Mouse (Mus musculus): ENCODE measurements at regions not wholly inside any gene's neighbourhood (a gene's known extent, or its start where the extent isn't known, plus 50 kb on each side); places are given as distances from the start of the nearest gene placed in this dataset.

GRCm38 (mm10) chr4:7558721-7559120, 680.1 kb downstream of the Car8 start:
- Histone ChIP-seq H3K79me2 (replicated peaks; ENCODE audit: control insufficient read depth, extremely low read depth, insufficient read depth, poor library complexity, severe bottlenecking) (no peaks in the 10 kb centered on the region), H3K9ac (ENCODE audit: insufficient read depth, low read depth) (no peak overlapping the region), H3K9me3 (replicated peaks; ENCODE audit: low read length) (no peaks in the 10 kb centered on the region), H3K4me1 (ENCODE audit: control insufficient read depth in 1 of 2, insufficient read depth in 2 of 2) (no peaks in the 10 kb centered on the region), H3K27ac (ENCODE audit: insufficient read depth, low read depth) (no peak overlapping the region), H3K4me2 (ENCODE audit: insufficient read depth, low read depth, poor library complexity, severe bottlenecking) (no peak overlapping the region), H3K4me3 (replicated peaks in 1 of 3; ENCODE audit: low read depth in 2 of 3, low read length in 2 of 3, poor library complexity in 1 of 3) (no peak overlapping the region), H3K36me3 (replicated peaks in 1 of 2; ENCODE audit: control insufficient read depth in 1 of 2, insufficient read depth in 1 of 2, low read length in 1 of 2) (no peaks in the 10 kb centered on the region), H3K27me3 (replicated peaks) (no peaks in the 10 kb centered on the region)
- TF ChIP-seq PAX5 (IDR thresholded peaks at IDR 0.05; ENCODE audit: low read length): no peak
- no peak for TF ChIP-seq MXI1 (IDR thresholded peaks at IDR 0.05; ENCODE audit: low read depth, low read length)
- no peak for TF ChIP-seq NRF1 (IDR thresholded peaks at IDR 0.05; ENCODE audit: low read depth, low read length)
- TF ChIP-seq CHD1 (IDR thresholded peaks at IDR 0.05; ENCODE audit: low read depth, low read length): no peak
- no peak for TF ChIP-seq KAT2A (IDR thresholded peaks at IDR 0.05; ENCODE audit: insufficient replicate concordance, low read length)
- TF ChIP-seq MAFK (IDR thresholded peaks at IDR 0.05; ENCODE audit: insufficient replicate concordance, low read length): no peak
- TF ChIP-seq NELFE (IDR thresholded peaks at IDR 0.05; ENCODE audit: low read depth, low read length): no peak
- no peak for TF ChIP-seq MAX (IDR thresholded peaks at IDR 0.05; ENCODE audit: low read length)
- no peak for TF ChIP-seq POLR2A (IDR thresholded peaks at IDR 0.05; ENCODE audit: low read depth, low read length)
- TF ChIP-seq USF2 (conservative IDR thresholded peaks at IDR 0.05; ENCODE audit: low read depth, low read length): no peak
- TF ChIP-seq TCF12 (IDR thresholded peaks at IDR 0.05; ENCODE audit: low read depth, low read length): no peak
- TF ChIP-seq UBTF (IDR thresholded peaks at IDR 0.05; ENCODE audit: low read depth, low read length): no peak
- TF ChIP-seq RCOR1 (conservative IDR thresholded peaks at IDR 0.05; ENCODE audit: low read depth, low read length): no peak
- TF ChIP-seq GABPA (IDR thresholded peaks at IDR 0.05; ENCODE audit: insufficient replicate concordance, low read depth, low read length): no peak
- TF ChIP-seq POLR2AphosphoS2 (IDR thresholded peaks at IDR 0.05; ENCODE audit: low read depth, low read length): no peak
- TF ChIP-seq JUN (IDR thresholded peaks at IDR 0.05; ENCODE audit: insufficient read depth, low read depth, low read length): no peak
- no peak for TF ChIP-seq USF1 (IDR thresholded peaks at IDR 0.05; ENCODE audit: low read depth, low read length)
- TF ChIP-seq MEF2A (IDR thresholded peaks at IDR 0.05; ENCODE audit: borderline replicate concordance, low read depth, low read length): no peak
- DNase-seq (ENCODE audit: extremely low read depth): no peak
- in situ Hi-C loops (cut with MboI; ENCODE audit: low pct_ligation_motif_present, low pct_unique_long_range_greater_than_20kb, low sequenced_read_pairs): no loop called here
- dilution Hi-C loops (cut with MboI; ENCODE audit: extremely low pct_ligation_motif_present, extremely low pct_unique_long_range_greater_than_20kb, low sequenced_read_pairs): no loop called here

- Histone ChIP-seq H3K4me3 (replicated peaks in 1 of 3; ENCODE audit: low read depth in 2 of 3, low read length in 2 of 3, poor library complexity in 1 of 3) (no peak overlapping the region), H3K4me1 (ENCODE audit: control insufficient read depth in 1 of 2, insufficient read depth in 2 of 2) (no peaks in the 10 kb centered on the region), H3K27ac (ENCODE audit: insufficient read depth, low read depth) (no peak overlapping the region), H3K27me3 (replicated peaks) (no peaks in the 10 kb centered on the region), H3K36me3 (replicated peaks in 1 of 2; ENCODE audit: control insufficient read depth in 1 of 2, insufficient read depth in 1 of 2, low read length in 1 of 2) (no peaks in the 10 kb centered on the region), H3K9ac (ENCODE audit: insufficient read depth, low read depth) (no peak overlapping the region), H3K79me2 (replicated peaks; ENCODE audit: control insufficient read depth, extremely low read depth, insufficient read depth, poor library complexity, severe bottlenecking) (no peaks in the 10 kb centered on the region), H3K4me2 (ENCODE audit: insufficient read depth, low read depth, poor library complexity, severe bottlenecking) (no peak overlapping the region), H3K9me3 (replicated peaks; ENCODE audit: low read length) (no peaks in the 10 kb centered on the region)
- no peak for TF ChIP-seq POLR2AphosphoS2 (IDR thresholded peaks at IDR 0.05; ENCODE audit: low read depth, low read length)
- no peak for TF ChIP-seq NELFE (IDR thresholded peaks at IDR 0.05; ENCODE audit: low read depth, low read length)
- TF ChIP-seq ZC3H11A (IDR thresholded peaks at IDR 0.05; ENCODE audit: low read depth, low read length): no peak
- no peak for TF ChIP-seq SMC3 (IDR thresholded peaks at IDR 0.05; ENCODE audit: low read depth, low read length)
- no peak for TF ChIP-seq MAX (IDR thresholded peaks at IDR 0.05; ENCODE audit: low read length)
- no peak for TF ChIP-seq BHLHE40 (IDR thresholded peaks at IDR 0.05; ENCODE audit: low read depth, low read length)
- TF ChIP-seq RCOR1 (conservative IDR thresholded peaks at IDR 0.05; ENCODE audit: low read depth, low read length): no peak
- TF ChIP-seq SIN3A (IDR thresholded peaks at IDR 0.05; ENCODE audit: low read length): no peak
- no peak for TF ChIP-seq E2F4 (IDR thresholded peaks at IDR 0.05; ENCODE audit: insufficient replicate concordance, low read depth, low read length)
- no peak for TF ChIP-seq PAX5 (IDR thresholded peaks at IDR 0.05; ENCODE audit: low read length)
- TF ChIP-seq CTCF (conservative IDR thresholded peaks at IDR 0.05 in 1 of 2, IDR thresholded peaks at IDR 0.05 in 1 of 2; ENCODE audit: low read depth in 2 of 2, low read length in 2 of 2): no peak
- TF ChIP-seq TCF12 (IDR thresholded peaks at IDR 0.05; ENCODE audit: low read depth, low read length): no peak
- no peak for TF ChIP-seq EP300 (IDR thresholded peaks at IDR 0.05; ENCODE audit: low read length)
- TF ChIP-seq UBTF (IDR thresholded peaks at IDR 0.05; ENCODE audit: low read depth, low read length): no peak
- TF ChIP-seq NRF1 (IDR thresholded peaks at IDR 0.05; ENCODE audit: low read depth, low read length): no peak
- no peak for TF ChIP-seq JUN (IDR thresholded peaks at IDR 0.05; ENCODE audit: insufficient read depth, low read depth, low read length)
- no peak for TF ChIP-seq POLR2A (IDR thresholded peaks at IDR 0.05; ENCODE audit: low read depth, low read length)
- TF ChIP-seq TBP (conservative IDR thresholded peaks at IDR 0.05; ENCODE audit: low read depth, low read length): no peak
- no peak for DNase-seq (ENCODE audit: extremely low read depth)
- in situ Hi-C loops (cut with MboI; ENCODE audit: low pct_ligation_motif_present, low pct_unique_long_range_greater_than_20kb, low sequenced_read_pairs): no loop called here
- dilution Hi-C loops (cut with MboI; ENCODE audit: extremely low pct_ligation_motif_present, extremely low pct_unique_long_range_greater_than_20kb, low sequenced_read_pairs): no loop called here
Measured at GRCm38 (mm10) chr4:7534301-7534700, 704.5 kb downstream of the Car8 start.

All from CH12.LX (cell line).